Mouse (Mus musculus) lung, adult 2 months (tissue): ENCODE data around the gene 4933427I04Rik.
A peak's percentile ranks its signal among the peaks of the same experiment; 100 is the strongest.

ENCODE experiments used
- CTCF ChIP-seq: fragments of 200-500 bp; IDR thresholded peaks from 2 replicates; pipeline ENCODE4 v1.5.1; 2011; ENCODE audit warnings: mild to moderate bottlenecking, low read length, control low read depth; ENCODE audit not compliant: insufficient read depth
- POLR2A ChIP-seq: fragments of 200-500 bp; IDR thresholded peaks from 2 replicates; pipeline ENCODE4 v1.6.1; 2011; ENCODE audit warnings: low read depth, mild to moderate bottlenecking, control low read depth, low read length, borderline replicate concordance; ENCODE audit errors: extremely low read depth

DNA sequence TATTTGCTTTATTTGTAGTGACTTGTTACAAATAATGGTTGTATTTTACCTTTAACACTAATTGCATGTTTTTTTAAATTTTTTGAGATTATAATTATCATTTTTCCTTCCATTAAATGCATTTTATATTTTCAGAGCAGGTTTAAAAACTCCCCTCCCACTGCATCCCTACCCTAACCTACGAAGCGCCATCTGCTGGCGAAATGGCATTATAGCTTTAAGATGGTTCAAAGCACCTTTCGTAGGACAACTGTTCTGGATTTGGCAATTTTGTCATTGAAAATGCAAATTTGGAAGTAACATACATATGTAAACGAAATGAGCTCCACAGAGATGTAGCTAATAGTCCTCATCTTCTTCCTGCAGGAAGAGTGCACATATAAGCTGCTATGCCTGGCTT lies 39.2 kb downstream of the 4933427I04Rik start:
- no peak for TF ChIP-seq POLR2A
- peak; percentile 58 for TF ChIP-seq CTCF
